Mouse (Mus musculus): Measurements from ENCODE around the gene Cttnbp2nl. TPM values are rescaled to one million over a fixed set of nuclear protein-coding genes. Genes with fewer than 3 reads are reported as not detected.
A peak's percentile ranks its signal among the peaks of the same experiment; 100 is the strongest.

Cttnbp2nl gene
- polyA plus RNA-seq, 1 experiment from 2014 or later, result 17.5 TPM

DNA sequence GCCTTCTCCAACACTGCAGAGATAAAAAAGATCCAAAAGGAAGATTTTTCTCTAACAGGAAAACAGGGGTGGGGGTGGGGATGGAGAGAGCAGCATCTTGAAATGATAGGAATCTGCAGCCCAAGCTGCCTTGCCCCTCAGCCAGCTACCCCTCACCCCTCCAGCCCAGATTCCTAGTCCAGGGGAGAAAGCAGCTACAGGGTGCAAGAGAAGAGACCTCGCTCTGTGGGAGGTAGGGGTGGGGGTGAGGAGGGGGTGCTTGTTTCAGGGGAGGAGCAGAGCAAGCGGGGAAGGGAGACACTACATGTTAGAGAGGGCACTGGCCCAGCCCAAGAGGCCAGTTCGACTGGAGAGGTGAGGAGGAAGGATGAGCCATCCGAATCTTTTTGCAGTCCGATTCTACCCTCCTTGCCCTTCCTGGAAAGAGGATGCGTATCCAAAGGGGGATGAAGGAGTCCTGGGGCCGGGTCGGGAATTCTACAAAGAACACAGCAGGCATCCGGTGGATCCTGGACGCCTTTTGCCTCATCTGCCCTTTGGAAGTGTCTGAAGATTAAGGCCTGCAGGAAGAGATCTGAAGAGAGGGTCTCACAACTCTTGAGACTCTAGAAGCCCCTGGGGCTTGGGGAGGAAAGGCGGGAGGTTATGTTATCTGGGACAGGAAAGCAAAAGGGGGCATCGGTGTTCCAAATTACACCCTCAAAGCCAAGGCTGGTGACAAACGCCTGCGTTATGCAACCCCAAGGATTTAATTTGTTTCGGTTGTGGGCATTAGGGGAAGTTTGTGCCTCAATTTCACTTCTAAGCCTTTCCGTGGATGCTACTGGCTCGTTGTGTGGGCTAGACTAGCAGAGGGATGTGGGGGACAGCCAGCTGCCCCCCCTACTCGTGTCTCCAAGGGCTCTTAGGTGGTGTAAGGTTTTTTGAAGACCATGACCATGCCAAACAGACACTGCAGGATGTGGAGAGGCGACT is 92.6 kb downstream of the Cttnbp2nl start:
- TF ChIP-seq CTCF (IDR thresholded peaks at IDR 0.05; ENCODE audit: low read depth) (no peak), EP300 (optimal IDR thresholded peaks at IDR 0.05) (no peak)
- H3K36me3 ChIP-seq (ENCODE audit: control insufficient read depth, insufficient read depth, low read length), result no peaks in the 10 kb centered on the region
- H3K4me2 ChIP-seq (replicated peaks; ENCODE audit: low read depth), result peak overlapping the region; percentile 85
- DNase-seq (ENCODE audit: low spot score), result peak; percentile 14
- peaks cover 2% of the 10 kb centered on the region; the same call in 1 of the 2 replicates for H3K4me1 ChIP-seq (replicated peaks; ENCODE audit: control insufficient read depth, insufficient read depth)
- H3K27ac ChIP-seq (replicated peaks), result no peak overlapping the region
- H3K9ac ChIP-seq (ENCODE audit: low read length), result 0 out of 2 replicates have a peak overlapping the region, but pooled peaks have one; percentile 59
- no peaks in the 10 kb centered on the region for H3K27me3 ChIP-seq (ENCODE audit: control insufficient read depth, insufficient read depth, low read length)
- WGBS, result 31% methylated on average over 19 of the region's 19 CpGs
- ATAC-seq (ENCODE audit: low FRiP score, low TSS enrichment), result no peak
- H3K4me3 ChIP-seq (ENCODE audit: low read depth, low read length), result peak overlapping the region; percentile 16; the same call in 1 of the 2 replicates
- H3K9me3 ChIP-seq (ENCODE audit: control insufficient read depth, low read length), result no peaks in the 10 kb centered on the region

DNA sequence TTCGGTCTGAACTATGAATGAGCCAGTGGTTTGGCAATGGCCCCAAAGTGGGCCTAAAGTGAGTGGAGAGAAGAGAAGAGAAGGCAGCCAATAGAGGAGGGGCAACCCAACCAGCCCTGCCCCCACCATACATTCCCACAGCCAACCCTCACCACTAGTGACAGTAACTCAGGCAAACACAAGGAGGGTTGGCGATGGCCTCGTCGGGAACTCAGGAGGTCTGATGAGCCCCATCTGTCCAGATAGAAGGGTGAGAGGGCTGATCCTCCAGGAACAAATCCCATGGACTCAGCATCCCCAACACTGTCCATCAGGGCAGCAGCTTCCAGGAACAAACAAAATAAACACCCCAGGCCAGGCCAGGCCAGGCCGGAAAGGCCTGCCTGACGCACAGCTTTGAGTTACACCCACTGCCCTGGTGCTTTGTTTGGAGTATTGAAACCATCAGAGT is 96.8 kb downstream of the Cttnbp2nl start:
- Histone ChIP-seq H3K4me2 (replicated peaks; ENCODE audit: low read depth) (no peak overlapping the region), H3K27me3 (ENCODE audit: control insufficient read depth, insufficient read depth, low read length) (no peaks in the 10 kb centered on the region), H3K36me3 (ENCODE audit: control insufficient read depth, insufficient read depth, low read length) (no peaks in the 10 kb centered on the region), H3K4me1 (replicated peaks; ENCODE audit: control insufficient read depth, insufficient read depth) (no peaks in the 10 kb centered on the region), H3K27ac (replicated peaks) (peak overlapping the region; percentile 46; the same call in 1 of the 2 replicates), H3K9me3 (ENCODE audit: control insufficient read depth, low read length) (no peaks in the 10 kb centered on the region), H3K9ac (ENCODE audit: low read length) (no peak overlapping the region), H3K4me3 (ENCODE audit: low read depth, low read length) (no peak overlapping the region)
- DNase-seq (ENCODE audit: low spot score) (no peak), ATAC-seq (ENCODE audit: low FRiP score, low TSS enrichment) (peak; percentile 54; the same call in 1 of the 2 replicates)
- WGBS, result 59% methylated on average over 6 of the region's 6 CpGs
- TF ChIP-seq CTCF (IDR thresholded peaks at IDR 0.05; ENCODE audit: low read depth) (no peak), EP300 (optimal IDR thresholded peaks at IDR 0.05) (no peak)

DNA sequence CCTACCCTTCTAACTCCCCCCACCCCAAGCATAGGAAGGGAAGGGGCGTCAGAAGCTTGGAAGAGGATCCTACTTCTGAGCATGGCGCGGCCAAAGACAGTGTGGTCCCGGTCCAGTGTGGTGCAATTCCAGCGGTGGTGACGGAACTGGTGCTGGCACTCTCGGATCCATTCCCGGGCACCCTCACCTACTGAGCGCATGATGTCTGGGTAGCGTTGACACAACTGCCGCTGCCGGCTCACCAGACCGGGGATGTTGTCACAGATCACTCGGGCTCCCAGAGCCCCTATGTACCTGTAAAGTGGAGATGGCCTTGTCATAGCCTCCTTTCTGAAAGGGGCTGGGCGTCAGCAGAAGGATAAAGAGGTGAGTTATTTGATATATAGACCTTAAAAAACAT is 98.4 kb downstream of the Cttnbp2nl start:
- WGBS, result 96% methylated on average over 14 of the region's 15 CpGs
- H3K27me3 ChIP-seq (ENCODE audit: control insufficient read depth, insufficient read depth, low read length), result no peaks in the 10 kb centered on the region
- no peak overlapping the region for H3K9ac ChIP-seq (ENCODE audit: low read length)
- TF ChIP-seq CTCF (IDR thresholded peaks at IDR 0.05; ENCODE audit: low read depth) (no peak), EP300 (optimal IDR thresholded peaks at IDR 0.05) (no peak)
- H3K9me3 ChIP-seq (ENCODE audit: control insufficient read depth, low read length), result no peaks in the 10 kb centered on the region
- DNase-seq (ENCODE audit: low spot score), result no peak
- ATAC-seq (ENCODE audit: low FRiP score, low TSS enrichment), result no peak
- no peak overlapping the region for H3K4me3 ChIP-seq (ENCODE audit: low read depth, low read length)
- H3K4me2 ChIP-seq (replicated peaks; ENCODE audit: low read depth), result no peak overlapping the region
- no peaks in the 10 kb centered on the region for H3K4me1 ChIP-seq (replicated peaks; ENCODE audit: control insufficient read depth, insufficient read depth)
- peaks cover 9% of the 10 kb centered on the region; the same call in 1 of the 2 replicates for H3K36me3 ChIP-seq (ENCODE audit: control insufficient read depth, insufficient read depth, low read length)
- no peak overlapping the region for H3K27ac ChIP-seq (replicated peaks)

DNA sequence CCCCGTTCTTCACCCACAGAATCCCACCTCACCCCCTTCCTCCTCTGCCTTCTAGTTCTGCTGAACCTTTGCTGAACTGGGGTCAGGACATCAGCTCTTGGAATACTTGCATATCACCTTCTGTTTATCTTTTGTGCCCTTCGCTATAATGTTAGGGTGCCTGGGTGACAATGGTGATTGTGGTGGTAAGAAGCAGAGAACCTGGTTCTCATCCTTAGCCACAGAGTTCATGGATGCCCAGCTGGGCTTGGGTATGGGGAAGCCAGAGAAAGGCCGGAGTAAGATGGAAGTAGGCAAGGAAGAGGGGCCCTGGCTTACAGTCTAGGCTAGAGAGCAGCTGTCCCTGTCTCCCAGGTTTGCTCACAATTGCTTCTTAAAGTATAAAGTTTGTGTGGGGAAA is 98.8 kb downstream of the Cttnbp2nl start:
- Histone ChIP-seq H3K4me3 (ENCODE audit: low read depth, low read length) (no peak overlapping the region), H3K27ac (replicated peaks) (no peak overlapping the region)
- TF ChIP-seq CTCF (IDR thresholded peaks at IDR 0.05; ENCODE audit: low read depth) (no peak), EP300 (optimal IDR thresholded peaks at IDR 0.05) (no peak)

DNA sequence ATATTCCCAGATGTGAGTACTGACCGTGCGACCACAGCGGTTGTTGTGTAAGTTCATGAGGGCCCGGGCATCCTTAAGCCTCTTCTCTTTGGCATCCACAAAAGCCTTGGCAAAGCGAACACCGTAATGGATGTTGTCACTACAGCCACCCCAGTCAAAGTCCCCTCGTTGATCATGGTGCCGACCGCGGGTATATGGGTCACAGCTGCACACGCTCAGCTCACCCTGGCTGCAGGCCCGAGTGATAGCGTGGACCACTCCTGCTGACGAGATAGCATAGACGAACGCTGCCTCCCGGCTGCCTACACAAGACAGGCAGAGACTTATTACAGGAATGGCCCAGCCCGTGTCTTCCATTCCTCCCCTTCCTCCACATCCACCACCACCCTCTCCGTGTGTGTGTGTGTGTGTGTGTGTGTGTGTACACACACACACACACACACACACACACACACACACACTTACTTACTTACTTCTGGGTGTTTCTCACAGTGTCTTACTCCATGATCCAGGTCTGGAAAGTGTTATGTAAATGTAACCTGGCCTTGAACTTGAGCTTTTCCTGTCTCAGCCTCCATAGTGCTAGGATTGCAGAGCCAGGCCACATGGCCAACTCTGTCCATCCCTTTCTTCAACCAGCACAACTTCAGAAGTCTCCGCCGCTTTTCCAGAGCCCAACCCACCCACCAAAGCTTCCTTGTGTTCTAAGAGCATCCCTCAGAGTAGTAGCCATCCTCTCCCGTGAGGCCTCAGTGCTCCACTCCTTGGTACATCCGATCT is 99.9 kb downstream of the Cttnbp2nl start:
- no peak for DNase-seq (ENCODE audit: low spot score)

More for the DNA sequence above, 98.8 kb downstream of the Cttnbp2nl start:
- Histone ChIP-seq H3K36me3 (ENCODE audit: control insufficient read depth, insufficient read depth, low read length) (peaks cover 10% of the 10 kb centered on the region; the same call in 1 of the 2 replicates), H3K4me2 (replicated peaks; ENCODE audit: low read depth) (no peak overlapping the region), H3K27me3 (ENCODE audit: control insufficient read depth, insufficient read depth, low read length) (no peaks in the 10 kb centered on the region), H3K4me1 (replicated peaks; ENCODE audit: control insufficient read depth, insufficient read depth) (no peaks in the 10 kb centered on the region), H3K9me3 (ENCODE audit: control insufficient read depth, low read length) (no peaks in the 10 kb centered on the region), H3K9ac (ENCODE audit: low read length) (no peak overlapping the region)
- WGBS, result 86% methylated on average over 3 of the region's 3 CpGs
- DNase-seq (ENCODE audit: low spot score), result no peak
- no peak for ATAC-seq (ENCODE audit: low FRiP score, low TSS enrichment)

More for the DNA sequence above, 99.9 kb downstream of the Cttnbp2nl start:
- no peak for TF ChIP-seq CTCF (IDR thresholded peaks at IDR 0.05; ENCODE audit: low read depth)
- no peak for TF ChIP-seq EP300 (optimal IDR thresholded peaks at IDR 0.05)
- no peak for ATAC-seq (ENCODE audit: low FRiP score, low TSS enrichment)
- Histone ChIP-seq H3K27me3 (ENCODE audit: control insufficient read depth, insufficient read depth, low read length) (no peaks in the 10 kb centered on the region), H3K9me3 (ENCODE audit: control insufficient read depth, low read length) (no peaks in the 10 kb centered on the region), H3K4me3 (ENCODE audit: low read depth, low read length) (no peak overlapping the region), H3K4me1 (replicated peaks; ENCODE audit: control insufficient read depth, insufficient read depth) (no peaks in the 10 kb centered on the region), H3K9ac (ENCODE audit: low read length) (no peak overlapping the region), H3K27ac (replicated peaks) (no peak overlapping the region), H3K36me3 (ENCODE audit: control insufficient read depth, insufficient read depth, low read length) (peaks cover 10% of the 10 kb centered on the region; the same call in 1 of the 2 replicates), H3K4me2 (replicated peaks; ENCODE audit: low read depth) (no peak overlapping the region)
- 87% methylated on average over 23 of the region's 23 CpGs for WGBS

Other genes starting within 250 kb of the Cttnbp2nl start
- 28.1 and 30.4 TPM in 2 replicates for gene Mov10, start 234.6 kb downstream of the Cttnbp2nl start, polyA plus RNA-seq (2015; fragmentation: Nextera tagmentation; extraction: Ambion mirVana)
- gene St7l, start 189.1 kb downstream of the Cttnbp2nl start, polyA plus RNA-seq (2015; fragmentation: Nextera tagmentation; extraction: Ambion mirVana), result 20.8 and 23.6 TPM in 2 replicates
- gene Capza1, start 188.6 kb downstream of the Cttnbp2nl start, polyA plus RNA-seq (2015; fragmentation: Nextera tagmentation; extraction: Ambion mirVana), result 98.9 and 99.4 TPM in 2 replicates
- 1.3 and 1.5 TPM in 2 replicates for gene Wnt2b, start 91.2 kb downstream of the Cttnbp2nl start, polyA plus RNA-seq (2015; fragmentation: Nextera tagmentation; extraction: Ambion mirVana)
- not detected in 2 replicates for gene 4930564D02Rik, start 13.7 kb upstream of the Cttnbp2nl start, polyA plus RNA-seq (2015; fragmentation: Nextera tagmentation; extraction: Ambion mirVana)

Data from stomach, postnatal 0 days (tissue).